Mouse (Mus musculus) liver, postnatal 0 days (tissue): ENCODE measurements around the gene Acads.

Experiments used
- CTCF ChIP-seq: sonication (generic); IDR thresholded peaks from 2 replicates; pipeline ENCODE4 v1.5.1; 2016; ENCODE audit warnings: antibody characterized with exemption, low read depth
- EP300 ChIP-seq: IDR thresholded peaks from 2 replicates; pipeline ENCODE4 v1.6.1; 2016; ENCODE audit warnings: antibody characterized with exemption, low read depth, mild to moderate bottlenecking

- TF ChIP-seq EP300 (no peak), CTCF (peak; percentile 17; the same call in 1 of the 2 replicates)
These were observed 10.2 kb upstream of the Acads start for GRCm38 (mm10) chr5:115129328-115129727.
